In genomic region chr11:78345801-78346200, GRCm38 (mm10) we compare ENCODE assay signal across 8 mouse cellular contexts. TPM values are rescaled to one million over a fixed set of nuclear protein-coding genes. Genes with fewer than 3 reads are reported as not detected.
A peak's percentile ranks its signal among the peaks of the same experiment; 100 is the strongest.
DNase-seq lines count a peak whose midpoint lies in the region; ATAC-seq lines count a peak whose summit lies in the region.

No protein-coding gene starts in this region.

- ATAC-seq in activated CD4-positive, CD25-positive, alpha-beta regulatory T cell, adult 4 months, result peak; percentile 88
- ATAC-seq in liver, embryonic 13.5 days (ENCODE audit: low read depth), result no peak

- peaks cover 79% of the 10 kb centered on the region for H3K4me1 ChIP-seq in liver, embryonic 13.5 days (replicated peaks)

- intact Hi-C loops in heart, postnatal 25 days (cut with DNase I), result no loop called here

- peak overlapping the region; percentile 89 for H3K4me3 ChIP-seq in liver, embryonic 13.5 days (replicated peaks)

- H3K4me2 ChIP-seq in liver, embryonic 13.5 days, result peak overlapping the region; percentile 100

- no peaks in the 10 kb centered on the region for H3K9me3 ChIP-seq in liver, embryonic 13.5 days (replicated peaks)

- DNase-seq in heart, adult 11 months, result peak; percentile 96
- DNase-seq in heart, postnatal 25 days (ENCODE audit: low spot score), result no peak
- no peak for DNase-seq in liver, embryonic 13.5 days
- DNase-seq in spleen, adult 18-20 months, result peak; percentile 64 to 74
- DNase-seq in urinary bladder, postnatal 4 days (ENCODE audit: low spot score in 2 of 2), result no peak
- no peak for DNase-seq in testis, postnatal 14 days (ENCODE audit: low spot score)
- DNase-seq in embryo, embryonic 9.5 days (ENCODE audit: extremely low spot score), result no peak

- peak overlapping the region; percentile 91 for H3K9ac ChIP-seq in liver, embryonic 13.5 days

- H3K27me3 ChIP-seq in liver, embryonic 13.5 days, result no peaks in the 10 kb centered on the region

- peaks cover 26% of the 10 kb centered on the region for H3K36me3 ChIP-seq in liver, embryonic 13.5 days

- 20% methylated on average over 7 of the region's 7 CpGs for WGBS in liver, embryonic 13.5 days (ENCODE audit: insufficient replicate concordance)

- H3K27ac ChIP-seq in liver, embryonic 13.5 days, result peak overlapping the region; percentile 92

RNA-seq across cellular contexts. Expression of gene Unc119, which starts 2.5 kb away (rescaled TPM):
- 1 to 10 TPM; 4.2 to 4.6 TPM for total RNA-seq in heart, postnatal 25 days (2021)
- 10 to 100 TPM; 17.0 to 17.6 TPM for polyA plus RNA-seq in activated CD4-positive, CD25-positive, alpha-beta regulatory T cell, adult 4 months (2017; shearing (Covaris generic))
- polyA plus RNA-seq in liver, embryonic 13.5 days (2015; fragmentation: Nextera tagmentation; extraction: Ambion mirVana), result 27.4 and 28.0 TPM in 2 replicates

RNA-seq across cellular contexts. Expression of gene Pigs, which starts 17.6 kb away (rescaled TPM):
- total RNA-seq in heart, postnatal 25 days (2021), result 10 to 100 TPM; 23.0 to 23.6 TPM
- polyA plus RNA-seq in activated CD4-positive, CD25-positive, alpha-beta regulatory T cell, adult 4 months (2017; shearing (Covaris generic)), result 10 to 100 TPM; 43.6 to 66.6 TPM
- polyA plus RNA-seq in liver, embryonic 13.5 days (2015; fragmentation: Nextera tagmentation; extraction: Ambion mirVana), result 32.3 and 37.1 TPM in 2 replicates

RNA-seq across cellular contexts. Expression of gene Aldoc, which starts 23.0 kb away (rescaled TPM):
- total RNA-seq in heart, postnatal 25 days (2021), result under 1 TPM; 0.50 to 0.52 TPM
- 1 to 10 TPM; 5.6 to 8.6 TPM for polyA plus RNA-seq in activated CD4-positive, CD25-positive, alpha-beta regulatory T cell, adult 4 months (2017; shearing (Covaris generic))
- 4.9 and 5.2 TPM in 2 replicates for polyA plus RNA-seq in liver, embryonic 13.5 days (2015; fragmentation: Nextera tagmentation; extraction: Ambion mirVana)

RNA-seq across cellular contexts. Expression of gene Foxn1, which starts 40.6 kb away (rescaled TPM):
- total RNA-seq in heart, postnatal 25 days (2021), result not detected
- not detected for polyA plus RNA-seq in activated CD4-positive, CD25-positive, alpha-beta regulatory T cell, adult 4 months (2017; shearing (Covaris generic))
- not detected in 2 replicates for polyA plus RNA-seq in liver, embryonic 13.5 days (2015; fragmentation: Nextera tagmentation; extraction: Ambion mirVana)

RNA-seq across cellular contexts. Expression of gene Spag5, which starts 44.5 kb away (rescaled TPM):
- under 1 TPM; 0.62 to 0.67 TPM for total RNA-seq in heart, postnatal 25 days (2021)
- 1 to 10 TPM; 7.3 to 7.4 TPM for polyA plus RNA-seq in activated CD4-positive, CD25-positive, alpha-beta regulatory T cell, adult 4 months (2017; shearing (Covaris generic))
- polyA plus RNA-seq in liver, embryonic 13.5 days (2015; fragmentation: Nextera tagmentation; extraction: Ambion mirVana), result 30.3 and 32.6 TPM in 2 replicates

Comparison
In these comparisons a context has a peak if more than half of its experiments do, and no peak if none do; other contexts are left out.
1. DNase-seq: peak in heart, adult 11 months (single experiment) and spleen, adult 18-20 months (2 of 2); none in heart, postnatal 25 days (single experiment), liver, embryonic 13.5 days (single experiment), urinary bladder, postnatal 4 days (0 of 2), testis, postnatal 14 days (single experiment) and embryo, embryonic 9.5 days (single experiment).